Mouse (Mus musculus) left cerebral cortex, adult 18-20 months (tissue): ENCODE data around the gene Dpp7. TPM values are rescaled to one million over a fixed set of nuclear protein-coding genes. Genes with fewer than 3 reads are reported as not detected.

ENCODE experiments used
- DNase-seq, 2 experiments: peaks; one replicate each; pipeline ENCODE4 v3.0.0; 2021 to 2022; ENCODE audit warnings: low spot score in 2 of 2, mixed read lengths in 1 of 2
- total RNA-seq, 2 experiments: library from RNA; stranded (reverse); gene quantifications; 2 replicates each; pipeline ENCODE4 v1.2.3; 2021

Gene Dpp7
- total RNA-seq, 2 experiments from 2014 or later: 30.4 to 38.7 TPM

DNA sequence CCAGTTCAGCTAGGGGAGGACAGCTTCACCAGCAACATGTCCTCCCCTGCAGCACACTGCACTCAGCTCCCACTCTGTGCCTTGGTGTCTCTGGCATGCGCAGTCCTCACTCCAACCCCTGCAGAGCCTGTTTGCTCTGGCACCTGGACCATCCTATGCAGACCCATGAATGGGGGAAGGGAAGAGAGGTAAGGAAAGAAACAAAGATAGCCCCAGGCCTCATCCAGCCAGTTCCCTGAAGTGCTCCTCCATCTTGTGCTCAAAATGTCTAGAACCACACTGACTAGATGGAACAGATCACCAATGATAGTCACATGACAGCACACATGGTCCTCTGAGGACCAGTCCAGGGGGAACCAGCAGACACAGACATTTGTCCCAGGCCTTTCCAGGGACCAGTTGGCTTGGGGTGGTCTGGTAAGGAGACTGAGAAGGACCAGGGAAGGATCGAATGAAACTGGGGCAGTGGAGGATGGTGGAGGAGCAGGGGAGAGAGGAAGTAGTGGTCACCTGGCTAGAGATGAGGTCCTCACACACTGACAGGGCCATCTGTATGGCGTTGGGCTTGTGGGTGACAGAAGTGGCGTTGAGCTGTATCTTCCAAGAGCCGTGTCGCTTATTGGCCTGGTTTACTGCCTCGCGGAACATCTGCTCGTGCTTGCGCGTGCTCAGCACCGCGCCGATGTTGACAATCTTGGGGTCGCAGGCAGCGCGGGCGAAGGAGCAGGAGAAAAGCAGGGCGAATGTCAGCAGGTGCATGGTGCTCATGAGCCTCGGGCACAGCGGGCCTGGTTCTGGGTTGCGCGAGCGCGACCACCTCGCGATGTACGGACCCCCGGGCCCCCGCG lies 37.8 kb downstream of the Dpp7 start:
- DNase-seq: peak; percentile 51 to 70

DNA sequence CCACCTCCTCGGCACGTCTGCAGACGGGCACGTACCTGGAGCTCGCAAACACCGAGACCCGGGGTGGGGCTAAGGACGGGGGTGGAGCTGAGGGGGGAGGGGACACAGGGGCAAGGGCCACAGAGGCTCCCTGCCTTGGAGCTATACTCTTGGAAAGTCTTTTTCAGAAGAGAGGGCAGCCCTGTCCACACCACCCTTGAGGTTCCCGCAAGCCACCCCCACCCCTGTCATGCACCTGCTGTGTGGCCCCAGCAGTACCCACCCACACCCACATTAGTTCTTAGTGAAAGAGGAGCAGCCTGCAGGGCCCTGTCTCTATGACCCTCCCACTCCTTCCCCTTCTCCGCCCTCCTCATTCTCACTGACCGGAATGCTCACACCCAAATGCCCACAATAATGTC lies 44.7 kb downstream of the Dpp7 start:
- no peak for DNase-seq

DNA sequence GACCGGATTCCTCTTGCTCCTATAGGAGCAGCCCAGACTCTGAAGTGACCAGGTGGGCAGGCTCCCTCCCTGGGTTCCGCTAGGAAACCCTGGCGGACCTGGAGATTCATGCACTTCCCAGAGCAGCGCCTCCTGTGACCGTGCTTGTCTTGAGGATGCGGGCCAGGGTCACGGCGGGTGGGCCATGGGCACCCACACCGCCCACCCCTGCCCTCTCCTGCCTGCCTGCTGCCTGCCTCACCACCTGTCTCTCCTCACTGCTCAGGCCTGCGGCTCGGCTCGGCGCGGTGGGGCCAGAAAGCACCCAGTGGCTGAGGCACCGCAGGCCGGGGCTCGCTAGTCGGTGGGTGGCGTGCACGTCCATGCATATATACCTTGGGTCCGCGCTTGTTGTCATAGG lies 45.2 kb downstream of the Dpp7 start:
- no peak for DNase-seq

DNA sequence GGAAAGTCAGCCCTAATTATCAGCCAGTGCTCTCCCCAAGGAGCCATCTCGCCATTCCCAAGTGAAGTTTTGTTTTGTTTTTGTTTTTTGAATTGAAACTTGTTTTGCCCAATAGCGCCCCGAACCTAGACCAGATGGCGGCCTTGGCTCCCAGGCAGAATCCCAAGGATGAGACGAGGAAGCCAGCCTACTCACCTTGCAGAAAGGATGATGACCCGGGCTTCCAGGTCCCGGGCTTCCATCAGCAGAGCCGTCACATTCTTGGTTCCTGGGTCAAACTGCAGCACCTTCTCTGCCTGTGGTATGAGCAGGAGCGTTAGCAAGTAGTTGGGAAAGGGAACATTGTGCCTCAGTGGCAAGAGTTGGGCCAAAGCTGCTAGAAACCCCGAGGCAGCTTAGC lies 46.0 kb downstream of the Dpp7 start:
- no peak for DNase-seq

DNA sequence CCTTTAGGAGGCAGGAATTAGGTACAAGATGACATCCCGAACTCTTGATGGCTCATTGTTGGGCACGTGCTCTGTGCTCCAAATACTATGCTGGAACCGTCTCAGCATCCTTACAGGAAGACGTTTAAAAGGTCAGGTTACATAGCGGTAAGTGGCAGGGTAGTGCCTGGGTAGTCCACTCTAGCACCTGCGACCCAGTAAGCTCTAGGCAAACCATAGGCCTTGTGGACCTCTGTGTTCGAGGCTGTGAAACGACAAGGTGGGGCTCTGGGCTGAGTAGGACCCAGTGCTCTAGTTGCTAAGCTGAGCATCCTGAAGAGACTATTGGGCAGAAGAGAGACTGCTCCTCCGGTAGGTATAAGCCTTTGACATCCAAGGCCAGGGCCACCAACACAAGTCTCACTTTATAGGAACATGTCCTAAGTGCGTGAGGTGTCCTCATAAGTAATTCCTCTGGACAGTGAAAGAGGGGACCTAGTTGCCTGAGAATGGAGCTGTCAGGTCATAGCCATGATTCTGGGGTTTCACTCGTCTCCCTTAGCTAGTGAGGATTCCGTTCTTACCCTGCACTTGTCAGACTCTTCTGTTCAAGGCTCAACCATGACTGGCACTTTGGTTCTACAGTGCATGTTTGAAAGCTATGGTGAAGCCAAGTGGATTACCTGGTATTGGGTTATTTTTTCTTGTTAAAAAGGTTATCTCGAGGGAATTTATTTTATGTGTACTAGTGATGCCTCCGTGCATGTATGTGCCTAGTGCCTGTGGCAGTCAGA lies 50.4 kb downstream of the Dpp7 start:
- DNase-seq: no peak

DNA sequence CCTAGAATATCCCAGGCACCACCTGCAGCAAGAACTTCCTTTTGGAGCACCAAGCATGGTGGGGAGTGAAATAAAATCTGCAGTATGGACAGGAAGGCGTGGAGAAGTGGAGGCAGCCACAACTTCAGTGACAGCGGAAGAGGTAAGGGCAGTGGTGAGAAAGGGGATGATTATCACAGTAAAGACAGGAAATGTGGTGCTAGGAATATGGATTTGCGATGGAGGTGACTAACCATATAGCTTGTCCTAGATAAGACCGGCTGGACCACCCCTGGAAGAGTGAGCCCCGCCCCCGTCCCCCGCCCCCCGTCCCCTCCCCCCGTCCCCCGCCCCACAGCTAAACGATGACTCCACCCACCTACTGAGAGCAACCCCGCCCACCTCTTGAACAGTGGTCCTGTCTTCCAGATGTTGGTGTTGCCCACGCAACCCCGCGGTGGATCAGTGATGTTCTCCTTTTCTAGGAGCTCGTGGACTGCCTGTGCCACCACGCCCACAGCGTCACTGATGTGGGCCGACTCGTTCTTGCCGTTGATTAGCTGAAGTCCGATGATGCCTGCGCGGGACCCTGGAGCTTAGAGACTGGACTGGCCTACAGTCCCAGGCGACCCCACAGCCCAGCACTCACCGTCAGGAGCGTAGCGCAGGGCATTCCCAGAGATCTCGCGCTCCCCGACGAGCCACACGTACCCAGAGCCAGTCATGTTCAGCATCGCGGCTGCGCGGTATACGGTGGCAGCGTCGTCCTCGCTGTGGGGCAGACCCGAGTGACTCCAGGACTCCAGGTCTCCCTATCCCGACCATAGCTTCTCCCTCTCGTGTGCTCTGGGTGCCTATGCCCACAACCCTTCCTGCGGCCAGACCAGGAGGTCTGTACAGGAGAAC lies 51.3 kb downstream of the Dpp7 start:
- peak in 1 of 2 experiments; percentile 48 for DNase-seq

DNA sequence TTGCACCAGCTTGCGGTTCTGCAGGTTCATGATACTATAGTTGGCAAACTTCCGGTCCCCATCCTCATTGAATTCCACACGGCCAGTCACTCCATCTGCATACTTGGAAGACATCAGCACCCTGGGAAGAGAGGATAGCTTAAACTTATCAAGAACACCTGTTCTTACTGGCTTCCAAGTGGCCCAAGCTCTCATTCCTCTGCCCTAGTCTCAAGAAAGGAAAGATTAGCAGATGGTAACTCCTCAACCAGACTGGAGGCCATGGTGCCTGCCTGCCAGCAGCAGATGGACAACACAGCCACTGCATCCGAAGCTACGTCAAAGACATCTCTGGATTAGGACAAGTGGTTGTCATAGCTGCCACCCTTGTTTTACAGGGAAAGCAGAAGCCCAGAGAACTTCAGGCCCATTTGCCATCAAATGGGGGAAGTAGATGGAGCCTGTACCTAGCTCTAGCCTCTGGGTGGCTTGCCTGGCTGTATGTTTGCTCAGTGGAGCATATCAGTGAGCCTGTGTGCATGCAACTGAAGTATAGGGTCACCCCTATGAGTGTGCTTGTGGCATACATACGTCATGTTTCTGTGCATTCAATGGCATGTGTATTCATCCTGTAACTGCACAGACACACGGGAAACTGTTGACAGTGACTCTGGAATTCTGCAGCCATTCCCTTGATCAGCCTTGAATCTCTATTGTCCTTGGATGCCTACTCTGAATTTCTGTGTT lies 52.1 kb downstream of the Dpp7 start:
- no peak for DNase-seq

DNA sequence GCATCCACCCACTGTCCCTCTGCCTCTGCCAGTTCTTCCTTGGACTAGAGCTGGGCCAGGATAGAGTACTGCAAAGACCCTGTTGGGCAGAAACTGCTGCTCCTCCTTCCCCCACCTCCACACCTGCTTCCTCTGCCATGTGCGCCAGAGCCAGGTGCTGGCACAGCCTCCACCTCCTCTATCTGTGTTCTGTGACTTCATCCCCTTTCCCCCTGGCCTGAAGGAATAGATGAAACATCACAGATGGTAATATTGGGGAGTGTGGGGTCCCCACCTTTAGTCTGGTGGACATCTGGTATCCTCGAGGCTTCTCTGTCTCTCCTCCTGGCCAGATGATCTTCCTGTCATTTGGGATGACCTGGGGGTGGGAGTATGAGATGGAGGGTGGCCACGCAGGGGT lies 52.7 kb downstream of the Dpp7 start:
- no peak for DNase-seq

Other genes with a start within 250 kb of the Dpp7 start
- gene Nrarp, start 175.6 kb downstream of the Dpp7 start, total RNA-seq: 10 to 100 TPM; 19.2 to 23.9 TPM
- 1 to 10 TPM; 2.2 to 2.5 TPM for gene Tor4a, start 159.5 kb downstream of the Dpp7 start, total RNA-seq
- 10 to 100 TPM; 62.1 to 68.6 TPM for gene Nelfb, start 144.9 kb downstream of the Dpp7 start, total RNA-seq
- gene Stpg3, start 141.7 kb downstream of the Dpp7 start, total RNA-seq: under 1 TPM; 0.37 to 0.40 TPM
- not detected for gene Fam166a, start 137.6 kb downstream of the Dpp7 start, total RNA-seq
- 100 to 1,000 TPM; 358 to 360 TPM for gene Tubb4b, start 131.7 kb downstream of the Dpp7 start, total RNA-seq
- not detected for gene Slc34a3, start 122.0 kb downstream of the Dpp7 start, total RNA-seq
- gene Rnf224, start 119.6 kb downstream of the Dpp7 start, total RNA-seq: not detected
- 100 to 1,000 TPM; 252 to 262 TPM for gene Rnf208, start 114.1 kb downstream of the Dpp7 start, total RNA-seq
- gene Cysrt1, start 113.9 kb downstream of the Dpp7 start, total RNA-seq: not detected
- 1 to 10 TPM; 1.4 to 4.1 TPM for gene AL732309.1, start 109.5 kb downstream of the Dpp7 start, total RNA-seq
- 10 to 100 TPM; 31.8 to 37.8 TPM for gene Tmem203, start 100.9 kb downstream of the Dpp7 start, total RNA-seq
- gene Tprn, start 93.7 kb downstream of the Dpp7 start, total RNA-seq: 10 to 100 TPM; 13.7 to 17.9 TPM
- gene Ssna1, start 83.9 kb downstream of the Dpp7 start, total RNA-seq: 10 to 100 TPM; 57.6 to 70.5 TPM
- 10 to 100 TPM; 87.1 to 87.2 TPM for gene Anapc2, start 83.9 kb downstream of the Dpp7 start, total RNA-seq
- gene Tmem210, start 68.2 kb downstream of the Dpp7 start, total RNA-seq: not detected
- not detected for gene Lrrc26, start 66.4 kb downstream of the Dpp7 start, total RNA-seq
- 100 to 1,000 TPM; 393 to 402 TPM for gene Grin1, start 37.2 kb downstream of the Dpp7 start, total RNA-seq
- 10 to 100 TPM; 62.1 to 62.2 TPM for gene Man1b1, start 24.0 kb downstream of the Dpp7 start, total RNA-seq
- 10 to 100 TPM; 17.3 to 21.6 TPM for gene Uap1l1, start 9.3 kb upstream of the Dpp7 start, total RNA-seq
- 1 to 10 TPM; 1.4 to 1.8 TPM for gene Sapcd2, start 16.0 kb upstream of the Dpp7 start, total RNA-seq
- 10 to 100 TPM; 13.6 to 13.8 TPM for gene Entpd2, start 39.5 kb upstream of the Dpp7 start, total RNA-seq
- 100 to 1,000 TPM; 328 to 341 TPM for gene Npdc1, start 43.0 kb upstream of the Dpp7 start, total RNA-seq
- gene Fut7, start 66.9 kb upstream of the Dpp7 start, total RNA-seq: under 1 TPM; 0.21 to 0.56 TPM
- gene Abca2, start 72.3 kb upstream of the Dpp7 start, total RNA-seq: 100 to 1,000 TPM; 155 to 165 TPM
- 1 to 10 TPM in 1 of 2 experiments, not detected in 1; 1.5 TPM for gene Clic3, start 100.5 kb upstream of the Dpp7 start, total RNA-seq
- 10 to 100 TPM; 64.5 to 69.1 TPM for gene Paxx, start 104.7 kb upstream of the Dpp7 start, total RNA-seq
- 1,000 to 10,000 TPM; 2,769 to 3,095 TPM for gene Ptgds, start 113.7 kb upstream of the Dpp7 start, total RNA-seq
- gene Lcn12, start 137.6 kb upstream of the Dpp7 start, total RNA-seq: not detected
- gene Fbxw5, start 144.4 kb upstream of the Dpp7 start, total RNA-seq: 100 to 1,000 TPM; 105 to 114 TPM
- under 1 TPM; 0.52 to 0.74 TPM for gene C8g, start 145.4 kb upstream of the Dpp7 start, total RNA-seq
- 10 to 100 TPM; 11.6 to 11.9 TPM for gene Traf2, start 190.6 kb upstream of the Dpp7 start, total RNA-seq
- gene Edf1, start 201.5 kb upstream of the Dpp7 start, total RNA-seq: 100 to 1,000 TPM; 199 to 203 TPM
- 1 to 10 TPM; 1.1 to 1.3 TPM for gene Mamdc4, start 218.5 kb upstream of the Dpp7 start, total RNA-seq
- 10 to 100 TPM; 60.3 to 63.0 TPM for gene Phpt1, start 218.9 kb upstream of the Dpp7 start, total RNA-seq
- 10 to 100 TPM; 85.6 to 86.3 TPM for gene Ajm1, start 225.4 kb upstream of the Dpp7 start, total RNA-seq